Mouse (Mus musculus) myocyte (in vitro differentiated cells): Measurements from ENCODE around the gene Trmt1. TPM values are rescaled to one million over a fixed set of nuclear protein-coding genes. Genes with fewer than 3 reads are reported as not detected.

ENCODE experiments used
- H3K27me3 ChIP-seq: one replicate; pipeline ENCODE4 v1.6.1; 2011; ENCODE audit not compliant: control insufficient read depth, insufficient read depth, insufficient read length
- H3K36me3 ChIP-seq: one replicate; pipeline ENCODE4 v1.6.1; 2011; ENCODE audit not compliant: control insufficient read depth, insufficient read depth
- H3K4me2 ChIP-seq: one replicate; pipeline ENCODE4 v1.6.1; 2011; ENCODE audit warnings: low read depth, control low read depth
- H3K4me3 ChIP-seq: one replicate; pipeline ENCODE4 v1.5.1; 2011; ENCODE audit warnings: mild to moderate bottlenecking, control low read depth, moderate library complexity
- H3K79me2 ChIP-seq: one replicate; pipeline ENCODE4 v1.6.1; 2011; ENCODE audit not compliant: control insufficient read depth, insufficient read depth
- H3ac ChIP-seq: one replicate; pipeline ENCODE4 v1.6.1; 2011; ENCODE audit not compliant: control insufficient read depth, insufficient read length
- CEBPB ChIP-seq: IDR thresholded peaks from 2 replicates; pipeline ENCODE4 v1.6.1; 2011; ENCODE audit warnings: mild to moderate bottlenecking, moderate library complexity; ENCODE audit not compliant: poor library complexity, insufficient read depth, severe bottlenecking
- E2F4 ChIP-seq: IDR thresholded peaks from one replicate; pipeline ENCODE4 v1.6.1; 2011; ENCODE audit warnings: mild to moderate bottlenecking, control low read depth, moderate library complexity; ENCODE audit not compliant: insufficient read depth
- MAX ChIP-seq: IDR thresholded peaks from one replicate; pipeline ENCODE4 v1.6.1; 2011; ENCODE audit warnings: low read depth, mild to moderate bottlenecking, control low read depth
- MYOD1 ChIP-seq, 3 experiments: IDR thresholded peaks; one replicate each; pipeline ENCODE4 v1.6.1; 2011; ENCODE audit warnings: control low read depth in 2 of 3, low read depth in 2 of 3, mild to moderate bottlenecking in 2 of 3, moderate library complexity in 1 of 3; ENCODE audit not compliant: insufficient read length in 2 of 3, control insufficient read depth in 1 of 3
- MYOG ChIP-seq, 3 experiments: IDR thresholded peaks; one replicate each; pipeline ENCODE4 v1.6.1; 2011; ENCODE audit warnings: control low read depth in 2 of 3, low read depth in 2 of 3, mild to moderate bottlenecking in 2 of 3; ENCODE audit not compliant: insufficient read length in 2 of 3, control insufficient read depth in 1 of 3, insufficient read depth in 1 of 3
- POLR2A ChIP-seq: IDR thresholded peaks from one replicate; pipeline ENCODE4 v1.6.1; 2011; ENCODE audit warnings: low read depth, mild to moderate bottlenecking, control low read depth, moderate library complexity; ENCODE audit not compliant: insufficient read length
- POLR2AphosphoS2 ChIP-seq: IDR thresholded peaks from one replicate; pipeline ENCODE4 v1.6.1; 2011; ENCODE audit warnings: low read depth, control low read depth; ENCODE audit not compliant: insufficient read length
- REST ChIP-seq: IDR thresholded peaks from one replicate; pipeline ENCODE4 v1.6.1; 2011; ENCODE audit warnings: mild to moderate bottlenecking, control low read depth, moderate library complexity; ENCODE audit not compliant: insufficient read depth, insufficient read length
- SRF ChIP-seq: IDR thresholded peaks from one replicate; pipeline ENCODE4 v1.6.1; 2011; ENCODE audit warnings: low read depth; ENCODE audit not compliant: control insufficient read depth, insufficient read length
- TCF12 ChIP-seq: IDR thresholded peaks from one replicate; pipeline ENCODE4 v1.6.1; 2011; ENCODE audit warnings: mild to moderate bottlenecking, control low read depth; ENCODE audit not compliant: poor library complexity, insufficient read depth, severe bottlenecking
- TCF3 ChIP-seq: IDR thresholded peaks from one replicate; pipeline ENCODE4 v1.6.1; 2011; ENCODE audit warnings: low read depth, control low read depth; ENCODE audit not compliant: insufficient read length
- USF1 ChIP-seq: IDR thresholded peaks from one replicate; pipeline ENCODE4 v1.6.1; 2011; ENCODE audit warnings: low read depth, mild to moderate bottlenecking, control low read depth, moderate library complexity
- polyA plus RNA-seq: library from polyadenylated mRNA; unstranded; fragments of >200 nt; fragmentation: generic; extraction: Trizol; gene quantifications from one replicate; pipeline ENCODE4 v1.2.1, GENCODE M21; 2012; ENCODE audit warnings: missing spikeins

Trmt1 gene
- polyA plus RNA-seq, 1 experiment: 94.4 TPM

DNA sequence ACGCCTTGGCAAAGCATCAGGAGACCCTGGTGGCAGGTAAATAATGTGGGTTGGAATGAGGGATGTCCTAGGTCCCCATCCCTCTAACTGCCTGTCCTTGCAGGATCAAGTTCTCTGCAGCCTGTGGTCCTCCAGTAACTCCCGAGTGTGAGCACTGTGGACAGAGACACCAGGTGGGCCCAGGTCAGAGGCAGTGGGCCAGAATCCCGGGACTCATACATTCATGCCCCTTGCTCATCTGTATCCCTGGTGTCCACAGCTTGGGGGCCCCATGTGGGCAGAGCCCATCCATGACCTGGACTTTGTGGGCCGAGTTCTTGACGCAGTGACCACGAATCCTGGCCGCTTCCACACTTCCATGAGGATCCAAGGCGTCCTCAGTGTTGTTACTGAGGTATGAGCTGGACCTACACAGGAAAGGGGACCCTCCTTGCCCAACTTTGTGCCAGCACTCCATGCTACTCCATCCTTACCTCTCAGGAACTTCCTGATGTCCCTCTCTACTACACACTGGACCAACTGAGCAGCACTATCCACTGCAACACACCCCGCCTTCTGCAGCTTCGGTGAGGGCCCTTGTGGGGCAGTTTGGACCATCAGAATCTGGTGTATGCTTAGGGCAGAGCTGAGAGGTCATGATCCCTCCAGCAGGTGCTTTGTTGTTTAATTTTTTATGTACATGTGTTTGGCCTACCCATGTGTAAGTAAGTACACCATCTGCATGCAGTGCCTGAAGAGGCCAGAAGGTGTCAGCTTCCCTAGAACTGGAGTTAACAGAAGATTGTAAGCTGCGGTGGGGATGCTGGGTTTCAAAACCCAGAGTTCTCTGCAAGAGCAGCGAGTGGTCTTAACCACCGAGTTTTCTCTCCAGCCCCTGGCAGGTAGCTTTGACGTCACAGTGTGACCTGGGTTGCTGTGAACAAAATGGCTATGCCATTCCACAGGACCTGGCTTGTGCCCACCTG lies 11.3 kb downstream of the Trmt1 start:
- Histone ChIP-seq H3K36me3 (peaks cover 6% of the 10 kb centered on the region), H3K4me3 (no peak overlapping the region), H3K27me3 (no peaks in the 10 kb centered on the region)

DNA sequence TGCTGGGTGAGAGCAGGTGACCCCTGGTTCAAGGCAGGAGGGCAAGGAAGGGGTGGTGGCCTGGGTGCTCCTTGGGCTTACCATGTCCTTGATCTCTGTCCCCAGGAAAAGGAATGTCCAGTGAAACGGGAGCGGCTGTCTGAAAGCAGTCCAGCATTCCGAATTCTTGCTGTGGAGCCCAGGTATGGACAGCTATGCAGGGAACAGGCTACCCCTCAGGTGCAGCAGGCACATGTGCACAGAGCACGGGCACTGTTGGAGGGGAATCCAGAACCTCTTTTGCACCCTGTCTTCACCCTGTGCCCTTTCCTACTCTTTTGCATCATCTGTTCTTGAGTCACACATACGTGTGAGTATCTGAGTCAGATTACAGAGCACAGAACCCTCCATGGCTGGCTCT lies 12.2 kb downstream of the Trmt1 start:
- Histone ChIP-seq H3K36me3 (peaks cover 6% of the 10 kb centered on the region), H3K79me2 (no peaks in the 10 kb centered on the region), H3K4me2 (no peak overlapping the region), H3K27me3 (no peaks in the 10 kb centered on the region), H3K4me3 (no peak overlapping the region), H3ac (no peak overlapping the region)
- TF ChIP-seq E2F4: no peak
- no peak for TF ChIP-seq TCF3

More for the DNA sequence above, 11.3 kb downstream of the Trmt1 start:
- Histone ChIP-seq H3K4me2 (no peak overlapping the region), H3K79me2 (no peaks in the 10 kb centered on the region), H3ac (no peak overlapping the region)
- no peak for TF ChIP-seq USF1
- TF ChIP-seq SRF: no peak

DNA sequence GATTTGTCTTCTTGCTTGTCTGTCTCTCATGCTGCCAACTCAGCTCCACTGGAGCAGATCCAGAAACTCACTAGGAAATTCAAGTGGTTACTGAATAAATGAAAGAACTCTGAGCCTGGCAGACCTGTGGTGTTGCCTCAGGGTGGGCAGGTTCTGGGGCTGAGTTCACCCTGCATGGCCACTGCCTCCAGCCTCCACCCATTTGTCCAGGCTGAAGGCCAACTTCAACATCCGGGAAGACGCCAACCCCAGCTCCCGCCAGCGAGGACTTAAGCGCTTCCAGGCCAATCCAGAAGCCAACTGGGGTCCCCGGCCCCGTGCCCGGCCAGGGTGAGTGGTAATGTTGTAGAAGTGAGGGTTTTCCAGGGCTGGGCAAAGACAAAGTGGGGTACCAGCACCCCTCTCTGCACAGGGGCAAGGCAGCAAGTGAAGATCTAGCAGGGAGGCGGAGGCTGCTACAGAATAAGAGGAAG lies 12.9 kb downstream of the Trmt1 start:
- TF ChIP-seq TCF3 (no peak), REST (no peak), TCF12 (no peak), SRF (no peak), MYOG (IDR thresholded peaks at IDR 0.05; ENCODE audit: control insufficient read depth in 1 of 3, insufficient read depth in 1 of 3, insufficient read length in 2 of 3, low read depth in 2 of 3) (no peak), E2F4 (no peak), MYOD1 (IDR thresholded peaks at IDR 0.05; ENCODE audit: control insufficient read depth in 1 of 3, insufficient read length in 2 of 3, low read depth in 2 of 3) (no peak), MAX (no peak), USF1 (no peak), POLR2A (no peak), CEBPB (no peak), POLR2AphosphoS2 (no peak)
- H3K27me3 ChIP-seq: no peaks in the 10 kb centered on the region
- no peak overlapping the region for H3K4me2 ChIP-seq

DNA sequence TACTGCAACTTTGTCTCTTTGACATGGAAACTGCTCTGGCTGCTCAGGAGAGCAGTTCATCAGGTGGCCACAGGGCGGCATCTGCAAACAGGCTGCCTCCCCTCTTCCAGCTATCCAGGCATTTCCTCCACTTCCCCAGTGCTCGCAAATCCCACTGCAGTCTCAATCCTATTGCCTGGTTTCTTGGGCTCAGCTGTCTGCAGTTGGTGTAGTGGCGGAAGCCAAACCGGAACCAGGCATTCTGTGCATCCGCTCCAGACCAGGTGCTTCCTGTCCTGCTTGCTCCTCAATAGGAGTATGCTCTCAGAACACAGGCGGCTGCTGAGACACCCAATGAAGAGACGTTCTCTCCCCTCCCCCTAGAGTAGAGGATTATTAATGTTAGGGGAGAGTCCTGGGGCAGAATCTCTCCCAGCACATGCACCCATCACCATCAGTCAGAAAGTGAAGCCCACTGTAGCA lies 13.8 kb downstream of the Trmt1 start:
- no peaks in the 10 kb centered on the region for H3K27me3 ChIP-seq
- no peak overlapping the region for H3ac ChIP-seq
- no peak overlapping the region for H3K4me3 ChIP-seq
- H3K36me3 ChIP-seq: no peaks in the 10 kb centered on the region
- TF ChIP-seq TCF3: no peak
- TF ChIP-seq USF1: no peak
- TF ChIP-seq MAX: no peak
- TF ChIP-seq POLR2AphosphoS2: no peak
- TF ChIP-seq SRF: no peak
- TF ChIP-seq REST: no peak
- TF ChIP-seq MYOG (IDR thresholded peaks at IDR 0.05; ENCODE audit: control insufficient read depth in 1 of 3, insufficient read depth in 1 of 3, insufficient read length in 2 of 3, low read depth in 2 of 3): no peak
- no peak for TF ChIP-seq CEBPB
- H3K4me2 ChIP-seq: no peak overlapping the region
- H3K79me2 ChIP-seq: no peaks in the 10 kb centered on the region

More for the DNA sequence above, 12.9 kb downstream of the Trmt1 start:
- peaks cover 3% of the 10 kb centered on the region for H3K36me3 ChIP-seq
- no peak overlapping the region for H3ac ChIP-seq
- H3K79me2 ChIP-seq: no peaks in the 10 kb centered on the region
- no peak overlapping the region for H3K4me3 ChIP-seq

DNA sequence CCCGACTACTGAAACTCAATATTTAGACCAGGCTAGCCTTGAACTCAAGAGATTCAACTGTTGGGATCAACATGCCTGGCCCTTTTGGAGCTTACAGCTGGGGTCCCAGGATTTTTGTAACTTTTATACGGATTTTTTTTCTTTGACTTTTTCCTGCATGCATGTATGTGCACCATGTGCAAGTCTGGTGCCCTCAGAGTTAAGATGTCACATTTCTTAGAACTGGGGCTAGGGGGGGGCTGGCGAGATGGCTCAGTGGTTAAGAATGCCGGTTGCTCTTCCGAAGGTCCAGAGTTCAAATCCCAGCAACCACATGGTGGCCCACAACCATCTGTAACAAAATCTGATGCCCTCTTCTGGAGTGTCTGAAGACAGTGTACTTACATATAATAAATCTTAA lies 14.4 kb downstream of the Trmt1 start:
- Histone ChIP-seq H3K27me3 (no peaks in the 10 kb centered on the region), H3ac (no peak overlapping the region), H3K4me3 (no peak overlapping the region), H3K79me2 (no peaks in the 10 kb centered on the region), H3K4me2 (no peak overlapping the region), H3K36me3 (no peaks in the 10 kb centered on the region)
- TF ChIP-seq MYOD1 (IDR thresholded peaks at IDR 0.05; ENCODE audit: control insufficient read depth in 1 of 3, insufficient read length in 2 of 3, low read depth in 2 of 3) (no peak), CEBPB (no peak), TCF3 (no peak), POLR2A (no peak), E2F4 (no peak), MYOG (IDR thresholded peaks at IDR 0.05; ENCODE audit: control insufficient read depth in 1 of 3, insufficient read depth in 1 of 3, insufficient read length in 2 of 3, low read depth in 2 of 3) (no peak), REST (no peak), POLR2AphosphoS2 (no peak), TCF12 (no peak), MAX (no peak), USF1 (no peak), SRF (no peak)
